17 mouse cellular contexts compared by ENCODE assay signal in the genomic region with DNA sequence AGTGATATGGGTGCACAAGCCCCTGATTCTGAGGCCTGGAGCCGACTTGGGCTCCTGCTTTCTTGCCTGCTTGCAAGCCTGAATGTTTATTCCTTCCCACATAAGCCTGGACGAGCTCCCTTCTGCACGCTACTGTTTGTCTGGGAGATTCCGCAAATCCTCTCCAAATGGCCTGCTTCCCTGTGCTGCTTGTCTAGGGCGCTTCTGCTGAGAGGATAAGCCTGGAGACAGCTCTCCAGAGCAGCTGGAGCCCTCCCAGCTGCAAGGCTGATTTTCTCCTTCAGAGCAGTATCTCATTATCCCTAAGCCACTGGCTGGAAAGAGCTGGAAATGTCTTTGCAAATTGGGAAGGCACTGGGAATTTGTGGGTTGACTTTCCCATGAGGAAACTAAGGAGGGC. TPM values are rescaled to one million over a fixed set of nuclear protein-coding genes. Genes with fewer than 3 reads are reported as not detected.
A peak's percentile ranks its signal among the peaks of the same experiment; 100 is the strongest.
DNase-seq lines count a peak whose midpoint lies in the region; ATAC-seq lines count a peak whose summit lies in the region.
"Had no signal": no experiment of that assay in that cellular context is flagged by ENCODE, and none has a peak within 500 bp of the region (broad histone marks: within the 10 kb centered on the region; RNA-seq: fewer than 3 reads in every experiment).

No protein-coding gene starts in this region.

- peak; percentile 59 for DNase-seq in embryonic facial prominence, embryonic 14.5 days (ENCODE audit: low spot score)
- no peak for DNase-seq in embryonic facial prominence, embryonic 10.5 days (ENCODE audit: low spot score)
- peak; percentile 34 to 35 for DNase-seq in layer of hippocampus, adult 8-10 months (ENCODE audit: low spot score in 2 of 2)
- no peak for DNase-seq in layer of hippocampus, postnatal 36 days
- DNase-seq in brain, adult 2 months (ENCODE audit: low read depth, low spot score): peak; percentile 70
- DNase-seq in retina, embryonic 14.5 days (ENCODE audit: low spot score): peak; percentile 38
- DNase-seq in ovary, adult 18-20 months (ENCODE audit: low spot score): no peak
- no peak for DNase-seq in kidney, postnatal 36 days
- DNase-seq: adrenal gland, adult 8-10 months; cerebellum, postnatal 36 days; gastrocnemius, postnatal 36 days; kidney, postnatal 10 days; thymus, postnatal 4 days had no signal

- no peaks in the 10 kb centered on the region for H3K9me3 ChIP-seq in embryonic facial prominence, embryonic 14.5 days (ENCODE audit: control insufficient read depth, low read length)
- no peaks in the 10 kb centered on the region for H3K9me3 ChIP-seq in embryonic facial prominence, embryonic 10.5 days
- H3K9me3 ChIP-seq: embryonic facial prominence, embryonic 15.5 days; forebrain, embryonic 13.5 days; heart, embryonic 13.5 days; liver, embryonic 12.5 days had no signal

- ATAC-seq in embryonic facial prominence, embryonic 14.5 days (ENCODE audit: low read depth): no peak; the same call in 1 of the 2 replicates
- ATAC-seq: forebrain, embryonic 13.5 days; liver, embryonic 12.5 days had no signal

- H3K27me3 ChIP-seq in embryonic facial prominence, embryonic 14.5 days (replicated peaks; ENCODE audit: control insufficient read depth, insufficient read depth, low read length): no peaks in the 10 kb centered on the region
- H3K27me3 ChIP-seq in embryonic facial prominence, embryonic 10.5 days (replicated peaks; ENCODE audit: low read depth, poor library complexity, severe bottlenecking): no peaks in the 10 kb centered on the region
- H3K27me3 ChIP-seq: embryonic facial prominence, embryonic 15.5 days; forebrain, embryonic 13.5 days; heart, embryonic 13.5 days; liver, embryonic 12.5 days had no signal

- no peak overlapping the region for H3K4me3 ChIP-seq in embryonic facial prominence, embryonic 14.5 days (ENCODE audit: low read depth, low read length)
- H3K4me3 ChIP-seq in embryonic facial prominence, embryonic 10.5 days: no peak overlapping the region
- H3K4me3 ChIP-seq: embryonic facial prominence, embryonic 15.5 days; forebrain, embryonic 13.5 days; heart, embryonic 13.5 days; liver, embryonic 12.5 days had no signal

- H3K9ac ChIP-seq in embryonic facial prominence, embryonic 14.5 days (ENCODE audit: low read depth, low read length): no peak overlapping the region
- H3K9ac ChIP-seq: embryonic facial prominence, embryonic 15.5 days; forebrain, embryonic 13.5 days; heart, embryonic 13.5 days; liver, embryonic 12.5 days had no signal

- no peaks in the 10 kb centered on the region for H3K36me3 ChIP-seq in embryonic facial prominence, embryonic 14.5 days (ENCODE audit: control insufficient read depth, insufficient read depth, low read length)
- no peaks in the 10 kb centered on the region for H3K36me3 ChIP-seq in embryonic facial prominence, embryonic 10.5 days (replicated peaks)
- H3K36me3 ChIP-seq: embryonic facial prominence, embryonic 15.5 days; heart, embryonic 13.5 days; liver, embryonic 12.5 days had no signal

- 63% methylated on average over 5 of the region's 5 CpGs for WGBS in embryonic facial prominence, embryonic 14.5 days
- WGBS in embryonic facial prominence, embryonic 10.5 days: 70% methylated on average over 5 of the region's 5 CpGs

- no peak overlapping the region for H3K27ac ChIP-seq in embryonic facial prominence, embryonic 14.5 days (replicated peaks; ENCODE audit: low read depth, low read length)
- no peak overlapping the region for H3K27ac ChIP-seq in embryonic facial prominence, embryonic 10.5 days (replicated peaks)
- H3K27ac ChIP-seq: embryonic facial prominence, embryonic 15.5 days; forebrain, embryonic 13.5 days; heart, embryonic 13.5 days; liver, embryonic 12.5 days had no signal

- H3K4me1 ChIP-seq in embryonic facial prominence, embryonic 14.5 days (ENCODE audit: control insufficient read depth, insufficient read depth, low read length): no peaks in the 10 kb centered on the region
- H3K4me1 ChIP-seq in embryonic facial prominence, embryonic 10.5 days: no peaks in the 10 kb centered on the region
- H3K4me1 ChIP-seq: forebrain, embryonic 13.5 days had no signal

- H3K4me2 ChIP-seq in embryonic facial prominence, embryonic 14.5 days (ENCODE audit: low read depth, low read length): no peak overlapping the region
- H3K4me2 ChIP-seq: embryonic facial prominence, embryonic 15.5 days; forebrain, embryonic 13.5 days; heart, embryonic 13.5 days; liver, embryonic 12.5 days had no signal

RNA-seq across cellular contexts. Expression of gene Cyb5rl, which starts 8.7 kb away (rescaled TPM):
- 5.3 and 8.6 TPM in 2 replicates for polyA plus RNA-seq in embryonic facial prominence, embryonic 14.5 days (2014; fragmentation: Nextera tagmentation; extraction: Ambion mirVana)
- 8.1 and 10.4 TPM in 2 replicates for polyA plus RNA-seq in embryonic facial prominence, embryonic 10.5 days (2016; fragmentation: Nextera tagmentation; extraction: Ambion mirVana)
- total RNA-seq in layer of hippocampus, adult 8-10 months (2022): 10 to 100 TPM in 1 of 4 experiments, 1 to 10 TPM in 3; 6.0 to 10.5 (median 7.5) TPM
- 10 to 100 TPM in 1 of 2 experiments, 1 to 10 TPM in 1; 8.2 to 10.2 TPM for total RNA-seq in layer of hippocampus, postnatal 36 days (2021)

RNA-seq across cellular contexts. Expression of gene Mrpl37, which starts 8.8 kb away (rescaled TPM):
- 91.3 and 95.5 TPM in 2 replicates for polyA plus RNA-seq in embryonic facial prominence, embryonic 14.5 days (2014; fragmentation: Nextera tagmentation; extraction: Ambion mirVana)
- polyA plus RNA-seq in embryonic facial prominence, embryonic 10.5 days (2016; fragmentation: Nextera tagmentation; extraction: Ambion mirVana): 129 and 136 TPM in 2 replicates
- 10 to 100 TPM; 55.4 to 67.1 (median 61.9) TPM for total RNA-seq in layer of hippocampus, adult 8-10 months (2022)
- 10 to 100 TPM; 60.4 to 62.9 TPM for total RNA-seq in layer of hippocampus, postnatal 36 days (2021)

RNA-seq across cellular contexts. Expression of gene Cdcp2, which starts 21.2 kb away (rescaled TPM):
- 0.11 TPM in 1 of 2 replicates, not detected in the other for polyA plus RNA-seq in embryonic facial prominence, embryonic 14.5 days (2014; fragmentation: Nextera tagmentation; extraction: Ambion mirVana)
- polyA plus RNA-seq in embryonic facial prominence, embryonic 10.5 days (2016; fragmentation: Nextera tagmentation; extraction: Ambion mirVana): 0.21 and 0.22 TPM in 2 replicates
- not detected for total RNA-seq in layer of hippocampus, adult 8-10 months (2022)
- not detected for total RNA-seq in layer of hippocampus, postnatal 36 days (2021)
- total RNA-seq: gastrocnemius, postnatal 36 days had no signal
- polyA plus RNA-seq: embryonic facial prominence, embryonic 15.5 days; forebrain, embryonic 13.5 days; heart, embryonic 13.5 days; liver, embryonic 12.5 days had no signal

Comparison
In these comparisons a context has a peak if more than half of its experiments do, and no peak if none do; other contexts are left out.
1. DNase-seq: peak in embryonic facial prominence, embryonic 14.5 days (single experiment), layer of hippocampus, adult 8-10 months (2 of 2), brain, adult 2 months (single experiment) and retina, embryonic 14.5 days (single experiment); none in embryonic facial prominence, embryonic 10.5 days (single experiment), layer of hippocampus, postnatal 36 days (0 of 2), ovary, adult 18-20 months (single experiment) and kidney, postnatal 36 days (0 of 2).